Mouse (Mus musculus) stomach, embryonic 16.5 days (tissue): Measurements from ENCODE around the gene Arf3. TPM values are rescaled to one million over a fixed set of nuclear protein-coding genes. Genes with fewer than 3 reads are reported as not detected.
"Not testable (repeated sequence)": the region's sequence is repeated elsewhere in the genome, so short reads cannot be mapped to it uniquely, and the experiment has no call there.

Experiments used
- ATAC-seq: fragments of 200-750 bp; cut with Nextera tagmentation; 2 replicates; pipeline ENCODE4 v1.8.0; 2017; ENCODE audit warnings: moderate number of reproducible peaks, moderate TSS enrichment; ENCODE audit not compliant: insufficient read depth, low FRiP score
- H3K27ac ChIP-seq: fragments of 300-500 bp; sonication (generic); 2 replicates; pipeline ENCODE4 v1.5.1; 2014; ENCODE audit warnings: low read length
- H3K27me3 ChIP-seq: fragments of 300-500 bp; sonication (generic); 2 replicates; pipeline ENCODE4 v1.6.1; 2014; ENCODE audit warnings: low read length, control low read depth, mixed read lengths; ENCODE audit not compliant: control insufficient read depth, insufficient read depth
- H3K36me3 ChIP-seq: fragments of 300-500 bp; sonication (generic); 2 replicates; pipeline ENCODE4 v1.6.1; 2014; ENCODE audit warnings: low read length; ENCODE audit not compliant: control insufficient read depth, insufficient read depth
- H3K4me1 ChIP-seq: fragments of 300-500 bp; sonication (generic); 2 replicates; pipeline ENCODE4 v1.6.1; 2014; ENCODE audit warnings: low read length, control low read depth, mixed read lengths; ENCODE audit not compliant: control insufficient read depth, insufficient read depth
- H3K4me2 ChIP-seq: fragments of 300-500 bp; sonication (generic); 2 replicates; pipeline ENCODE4 v1.6.1; 2014; ENCODE audit warnings: low read depth, low read length, mixed read lengths
- H3K4me3 ChIP-seq: fragments of 300-500 bp; sonication (generic); replicated peaks from 2 replicates; pipeline ENCODE4 v1.5.1; 2014; ENCODE audit warnings: mild to moderate bottlenecking, low read length
- H3K9ac ChIP-seq: fragments of 300-500 bp; sonication (generic); 2 replicates; pipeline ENCODE4 v1.6.1; 2014; ENCODE audit warnings: low read length
- H3K9me3 ChIP-seq: fragments of 300-500 bp; sonication (generic); replicated peaks from 2 replicates; pipeline ENCODE4 v1.6.1; 2016; ENCODE audit warnings: low read length, control low read depth; ENCODE audit not compliant: control insufficient read depth
- WGBS: fragments of 180-500 bp; shearing (Covaris S2); extraction: QIAGEN DNeasy Blood & Tissue Kit; methylation state at CpG from one replicate; pipeline ENCODE4 v1.1.7; 2014; 5-methylcytosine and 5-hydroxymethylcytosine counted together
- polyA plus RNA-seq: library from polyadenylated mRNA; unstranded; fragments of >200 nt; fragmentation: Nextera tagmentation; extraction: Ambion mirVana; gene quantifications from 2 replicates; pipeline ENCODE4 v1.2.1, GENCODE M21; 2015

The Arf3 gene
- polyA plus RNA-seq = 38.0 and 38.9 TPM in 2 replicates

DNA sequence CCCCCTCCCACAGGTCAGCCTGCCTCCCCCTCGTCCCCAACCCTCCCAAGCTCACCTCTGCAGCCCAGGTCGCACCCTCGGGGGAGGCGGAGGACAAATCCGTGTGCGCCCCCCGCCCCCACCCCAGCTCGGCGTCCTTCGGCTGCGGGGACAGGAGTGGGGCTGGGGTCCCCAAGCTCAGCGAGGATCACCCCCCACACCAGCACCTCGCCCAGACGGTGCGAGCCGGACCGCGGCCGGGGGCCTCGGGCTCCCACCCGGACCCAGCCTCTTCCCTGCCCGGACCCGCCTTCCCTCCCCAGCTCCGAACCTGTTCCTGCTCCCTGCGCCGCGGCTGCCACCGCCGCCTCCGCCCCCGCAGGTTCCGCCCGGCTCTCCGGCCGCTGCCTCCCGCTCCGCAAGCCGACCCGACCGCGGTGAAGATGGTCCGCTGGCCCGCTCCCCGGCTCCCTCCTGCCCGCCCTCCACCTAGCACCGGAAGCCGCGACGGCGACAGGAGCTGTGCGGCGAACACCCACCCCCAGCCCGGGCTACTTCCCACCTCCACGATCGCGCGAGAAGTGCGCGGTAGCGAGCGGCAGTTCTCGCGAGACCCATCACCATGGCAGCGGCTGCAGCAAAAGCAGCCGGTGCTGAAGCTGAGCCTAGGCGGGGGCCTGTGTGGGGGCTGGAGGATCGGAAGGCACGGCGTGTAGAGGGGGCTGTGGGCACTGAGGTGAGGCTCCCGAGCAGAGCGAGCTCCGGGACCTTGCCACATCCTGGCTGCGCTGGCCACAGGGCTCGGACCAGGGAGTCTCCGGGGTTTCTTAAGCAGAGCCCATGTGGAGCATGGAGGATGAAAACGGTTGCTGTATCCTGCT lies at the start of gene Arf3:
Gene Arf3, minus strand, starts transcription at position 545 of the 860 bp plus-strand sequence.
- WGBS = under 1% methylated on average over 75 of the region's 76 CpGs
- Histone ChIP-seq H3K9me3 (no peaks in the 10 kb centered on the region), H3K9ac (peak within 1 kb of the TSS; percentile 84), H3K36me3 (no peaks in the 10 kb centered on the region; the same call in 1 of the 2 replicates), H3K27ac (peak within 1 kb of the TSS; percentile 86), H3K4me2 (peak within 1 kb of the TSS; percentile 92), H3K4me1 (peaks cover 15% of the 10 kb centered on the region), H3K4me3 (peak within 1 kb of the TSS; percentile 97), H3K27me3 (no peaks in the 10 kb centered on the region)
- peak; percentile 95 for ATAC-seq

DNA sequence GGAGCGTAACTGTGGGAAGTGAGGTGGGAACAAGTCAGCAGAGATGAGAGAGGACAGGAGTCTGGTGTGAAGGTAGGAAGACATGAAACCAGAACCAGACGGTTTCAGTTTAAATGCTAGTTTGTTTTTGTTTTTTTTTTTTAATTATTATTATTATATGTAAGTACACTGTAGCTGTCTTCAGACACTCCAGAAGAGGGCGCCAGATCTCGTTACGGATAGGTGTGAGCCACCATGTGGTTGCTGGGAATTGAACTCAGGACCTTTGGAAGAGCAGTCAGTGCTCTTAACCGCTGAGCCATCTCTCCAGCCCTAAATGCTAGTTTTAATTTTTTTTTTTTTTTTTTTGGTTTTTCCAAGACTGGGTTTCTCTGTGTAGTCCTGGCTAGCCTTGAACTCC lies 47.2 kb upstream of the Arf3 start:
- ATAC-seq, H3K27ac ChIP-seq, H3K9me3 ChIP-seq, H3K4me2 ChIP-seq, H3K9ac ChIP-seq, H3K4me3 ChIP-seq: not testable (repeated sequence)
- Histone ChIP-seq H3K4me1 (peaks cover 17% of the 10 kb centered on the region), H3K36me3 (peaks cover 15% of the 10 kb centered on the region; the same call in 1 of the 2 replicates), H3K27me3 (peaks cover 46% of the 10 kb centered on the region)
- WGBS = 68% methylated on average over 6 of the region's 6 CpGs

GRCm38 (mm10) chr15:98809390-98809789 lies 46.4 kb upstream of the Arf3 start, which contains the start of gene Ddn:
Gene Ddn (minus strand): TSS chr15:98809490.
- peaks cover 17% of the 10 kb centered on the region for H3K4me1 ChIP-seq
- H3K9ac ChIP-seq = no peak within 1 kb of the TSS; the same call in 1 of the 2 replicates
- H3K9me3 ChIP-seq = no peaks in the 10 kb centered on the region
- peaks cover 15% of the 10 kb centered on the region; the same call in 1 of the 2 replicates for H3K36me3 ChIP-seq
- H3K27ac ChIP-seq = no peak within 1 kb of the TSS
- no peak within 1 kb of the TSS for H3K4me3 ChIP-seq
- H3K4me2 ChIP-seq = peak within 1 kb of the TSS; percentile 66
- H3K27me3 ChIP-seq = peaks cover 54% of the 10 kb centered on the region
- 58% methylated on average over 3 of the region's 3 CpGs for WGBS
- no peak for ATAC-seq

- H3K4me2 ChIP-seq = no peak overlapping the region
- 17% methylated on average over 6 of the region's 6 CpGs for WGBS
- no peak overlapping the region for H3K27ac ChIP-seq
- H3K9me3 ChIP-seq = no peaks in the 10 kb centered on the region
- no peak for ATAC-seq
- no peak overlapping the region for H3K4me3 ChIP-seq
- no peak overlapping the region; the same call in 1 of the 2 replicates for H3K9ac ChIP-seq
- peaks cover 61% of the 10 kb centered on the region for H3K27me3 ChIP-seq
- H3K36me3 ChIP-seq = peaks cover 10% of the 10 kb centered on the region; the same call in 1 of the 2 replicates
- peaks cover 17% of the 10 kb centered on the region for H3K4me1 ChIP-seq
Observed at GRCm38 (mm10) chr15:98808651-98809134, 45.7 kb upstream of the Arf3 start.

DNA sequence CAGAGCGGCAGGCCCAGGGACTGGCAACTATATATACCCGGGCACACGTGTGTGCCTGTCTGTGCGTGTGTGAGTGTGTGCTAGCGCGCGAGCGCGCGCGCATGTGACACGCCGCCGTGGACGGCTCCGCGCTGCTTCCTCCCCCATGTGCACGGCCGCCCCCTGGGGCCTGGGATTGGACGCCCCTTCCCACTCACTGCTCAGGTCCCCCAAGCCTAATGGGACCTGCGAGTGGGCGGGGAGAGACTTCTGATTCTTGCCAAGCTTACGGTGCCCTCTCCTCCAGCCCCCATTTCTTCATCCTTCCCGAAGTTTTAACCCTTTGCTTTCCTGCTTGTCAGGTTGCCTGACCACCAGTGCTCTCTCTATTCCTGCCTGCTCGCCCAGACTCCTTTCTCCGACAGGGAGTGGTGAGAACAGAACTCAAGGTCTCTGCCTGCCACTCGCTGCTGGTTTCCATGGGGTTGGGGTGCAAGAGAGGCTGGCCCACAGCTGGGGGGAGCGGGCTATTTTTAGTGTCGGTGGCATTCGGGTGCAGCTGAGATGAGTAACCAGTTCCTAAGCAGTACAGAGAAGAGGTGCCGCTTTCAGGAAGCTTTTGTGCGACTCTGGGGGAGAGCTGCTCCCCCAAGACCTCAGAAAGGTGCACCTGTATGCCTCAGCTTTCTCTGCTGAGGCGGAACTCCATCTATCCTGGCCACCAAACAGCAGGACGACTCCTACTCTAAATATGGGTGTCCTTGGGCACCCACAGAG lies 45.1 kb upstream of the Arf3 start:
- H3K4me3 ChIP-seq = peak overlapping the region; percentile 45
- H3K9ac ChIP-seq = peak overlapping the region; percentile 66
- H3K36me3 ChIP-seq = peaks cover 4% of the 10 kb centered on the region; the same call in 1 of the 2 replicates
- peaks cover 67% of the 10 kb centered on the region for H3K27me3 ChIP-seq
- H3K4me2 ChIP-seq = peak overlapping the region; percentile 66
- no peaks in the 10 kb centered on the region for H3K9me3 ChIP-seq
- no peak overlapping the region for H3K27ac ChIP-seq
- H3K4me1 ChIP-seq = peaks cover 17% of the 10 kb centered on the region
- WGBS = 1% methylated on average over 34 of the region's 34 CpGs
- ATAC-seq = no peak

- no peaks in the 10 kb centered on the region for H3K9me3 ChIP-seq
- no peak overlapping the region for H3K27ac ChIP-seq
- peaks cover 77% of the 10 kb centered on the region for H3K27me3 ChIP-seq
- H3K36me3 ChIP-seq = no peaks in the 10 kb centered on the region
- peaks cover 17% of the 10 kb centered on the region for H3K4me1 ChIP-seq
- ATAC-seq = no peak
- H3K9ac ChIP-seq = peak overlapping the region; percentile 66
- 2% methylated on average over 58 of the region's 58 CpGs for WGBS
- peak overlapping the region; percentile 66 for H3K4me2 ChIP-seq
- peak overlapping the region; percentile 45 for H3K4me3 ChIP-seq
Observed at GRCm38 (mm10) chr15:98806809-98807770, 44.1 kb upstream of the Arf3 start.

GRCm38 (mm10) chr15:98806071-98806808 lies 43.2 kb upstream of the Arf3 start:
- WGBS = 18% methylated on average over 29 of the region's 30 CpGs
- no peaks in the 10 kb centered on the region for H3K9me3 ChIP-seq
- no peak for ATAC-seq

More at GRCm38 (mm10) chr15:98806071-98806808, 43.2 kb upstream of the Arf3 start:
- H3K27ac ChIP-seq = no peak overlapping the region
- H3K27me3 ChIP-seq = peaks cover 85% of the 10 kb centered on the region
- peaks cover 17% of the 10 kb centered on the region for H3K4me1 ChIP-seq
- no peak overlapping the region for H3K9ac ChIP-seq
- no peaks in the 10 kb centered on the region for H3K36me3 ChIP-seq
- H3K4me2 ChIP-seq = peak overlapping the region; percentile 66
- peak overlapping the region; percentile 45 for H3K4me3 ChIP-seq
